Mouse (Mus musculus): ENCODE measurements around the gene Actr2.
A peak's percentile ranks its signal among the peaks of the same experiment; 100 is the strongest.
"Not testable (repeated sequence)": the region's sequence is repeated elsewhere in the genome, so short reads cannot be mapped to it uniquely, and the experiment has no call there.

The Actr2 gene

DNA sequence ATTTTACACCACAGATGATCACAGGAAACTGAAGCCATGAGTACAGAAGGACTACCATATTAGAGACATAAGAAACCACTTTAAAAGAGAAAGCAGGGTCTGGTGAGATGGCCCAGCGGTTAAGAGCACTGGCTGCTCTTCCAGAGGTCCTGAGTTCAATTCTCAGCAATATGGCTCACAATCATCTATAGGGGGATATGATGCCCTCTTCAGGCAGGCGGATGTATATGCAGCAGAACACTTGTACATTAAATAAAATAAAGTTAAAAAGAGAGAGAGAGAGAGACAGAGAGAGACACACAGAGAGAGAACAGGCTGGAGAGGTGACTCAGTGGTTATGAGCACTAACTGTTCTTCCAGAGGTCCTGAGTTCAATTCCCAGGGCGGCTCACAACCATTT, 67.1 kb downstream of the Actr2 start:
- no peak for DNase-seq (ENCODE audit: low spot score)

DNA sequence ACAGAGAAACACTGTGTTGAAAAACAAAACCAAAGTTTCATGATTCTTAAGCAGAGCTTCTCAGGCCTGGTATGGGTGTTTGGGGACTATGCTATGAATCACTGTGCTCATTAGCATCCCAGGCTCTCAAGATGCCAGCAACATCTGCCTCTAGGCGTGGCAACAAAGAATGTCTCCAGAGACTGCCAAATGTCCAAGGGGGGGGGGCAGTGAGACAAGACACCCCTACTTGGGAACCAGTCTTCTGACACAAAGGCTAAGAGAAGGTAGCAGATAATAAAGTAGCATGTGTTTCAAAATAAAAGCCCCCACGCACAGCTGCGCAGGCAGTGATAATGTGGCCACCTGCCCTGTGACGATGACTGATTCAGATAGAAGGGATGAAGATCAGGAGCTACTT, 69.5 kb downstream of the Actr2 start:
- DNase-seq (ENCODE audit: low spot score) = peak; percentile 78

DNA sequence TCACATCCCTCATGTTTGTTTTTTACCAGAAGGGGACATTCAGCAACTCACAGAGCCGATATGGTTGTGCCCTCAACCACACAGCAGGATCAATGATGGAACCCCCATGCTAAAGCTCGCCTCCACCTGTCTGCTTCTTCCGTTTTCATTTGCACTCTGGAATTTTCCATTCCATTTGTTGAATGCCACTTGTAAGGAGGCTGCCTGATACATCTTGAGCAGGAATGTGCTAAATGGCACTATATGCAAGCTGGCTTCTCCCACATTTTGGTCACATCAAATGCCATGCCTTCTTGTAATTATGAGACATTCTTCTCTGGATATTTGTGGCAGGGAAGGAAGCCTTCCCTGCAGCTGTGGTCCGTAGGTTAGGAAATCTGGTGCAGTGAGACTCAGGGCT, 70.6 kb downstream of the Actr2 start:
- DNase-seq (ENCODE audit: low spot score) = no peak

DNA sequence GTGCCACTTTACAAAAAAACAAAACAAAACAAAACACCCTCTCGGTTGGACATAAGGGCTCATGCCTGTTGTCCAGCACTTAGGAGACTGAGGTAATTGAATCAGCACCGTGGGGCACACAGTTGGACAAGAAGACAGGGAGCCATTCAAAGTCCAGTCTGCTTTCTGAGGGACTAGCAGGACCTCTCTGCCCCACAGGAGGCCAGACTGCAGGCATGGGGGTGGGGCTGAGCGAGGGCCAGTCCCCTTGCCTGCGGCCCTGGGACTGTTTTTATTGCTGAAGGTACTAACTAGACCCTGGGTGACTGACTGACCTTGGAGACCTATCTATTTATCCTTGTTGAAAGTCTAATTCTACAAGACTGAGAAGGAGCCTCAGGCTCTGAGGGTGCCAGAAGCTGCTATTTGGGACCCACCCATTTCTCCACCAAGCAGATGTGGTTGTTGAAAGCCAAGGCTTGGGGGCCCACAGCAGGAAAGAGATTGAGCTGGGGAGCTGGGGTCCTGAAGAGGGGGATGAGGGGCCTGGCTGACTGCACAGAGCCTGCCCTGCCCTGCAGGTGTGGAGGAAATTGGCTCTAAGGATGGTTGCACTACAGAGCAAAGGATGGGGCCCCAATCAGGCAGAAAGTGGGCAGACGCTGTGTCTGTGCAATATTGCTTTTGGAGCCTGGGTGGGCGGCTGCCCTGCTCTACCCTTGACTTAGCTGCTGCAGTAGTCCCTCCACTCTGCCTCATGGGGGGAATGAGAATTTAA, 71.4 kb downstream of the Actr2 start:
- DNase-seq (ENCODE audit: low spot score) = peak; percentile 45

DNA sequence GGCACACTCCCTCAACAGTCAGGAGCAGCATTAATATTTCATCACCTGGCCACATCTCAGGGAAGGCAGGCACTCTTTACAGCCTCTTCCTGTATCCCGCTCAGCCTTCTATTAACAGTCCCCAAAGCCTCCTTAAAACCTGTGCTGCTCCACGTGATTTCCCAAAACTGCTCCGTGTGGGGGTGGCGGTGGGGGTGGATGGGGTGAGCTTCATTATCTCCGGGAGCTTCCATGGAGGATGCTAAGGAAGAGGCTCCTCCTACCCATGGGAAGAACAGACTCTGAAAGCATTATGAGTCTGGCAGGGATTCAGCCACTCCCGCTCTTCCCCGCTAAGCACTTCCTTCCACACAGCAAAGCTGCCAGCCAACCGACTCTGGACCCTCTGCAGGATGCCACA, 74.0 kb downstream of the Actr2 start:
- peak; percentile 81 for DNase-seq (ENCODE audit: low spot score)

DNA sequence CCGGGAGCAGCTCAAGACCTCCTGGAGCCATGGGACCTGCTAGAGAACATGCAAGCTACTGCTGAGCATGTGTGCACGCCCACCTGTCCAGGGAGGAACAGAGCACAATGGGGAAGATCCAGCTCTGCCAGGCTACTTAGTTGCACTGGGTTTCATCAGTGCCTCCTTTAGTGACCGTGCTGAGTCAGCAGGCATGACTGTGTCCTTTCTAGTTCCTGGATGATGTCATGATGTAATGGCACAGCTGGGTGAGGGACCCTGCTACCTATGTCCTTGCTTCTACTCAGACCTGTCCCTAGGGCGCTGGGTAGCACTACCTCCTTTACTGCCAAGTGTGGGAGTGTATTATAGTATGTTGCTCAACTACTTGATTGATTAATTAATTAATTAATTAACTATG, 75.0 kb downstream of the Actr2 start:
- peak; percentile 96 for DNase-seq (ENCODE audit: low spot score)

DNA sequence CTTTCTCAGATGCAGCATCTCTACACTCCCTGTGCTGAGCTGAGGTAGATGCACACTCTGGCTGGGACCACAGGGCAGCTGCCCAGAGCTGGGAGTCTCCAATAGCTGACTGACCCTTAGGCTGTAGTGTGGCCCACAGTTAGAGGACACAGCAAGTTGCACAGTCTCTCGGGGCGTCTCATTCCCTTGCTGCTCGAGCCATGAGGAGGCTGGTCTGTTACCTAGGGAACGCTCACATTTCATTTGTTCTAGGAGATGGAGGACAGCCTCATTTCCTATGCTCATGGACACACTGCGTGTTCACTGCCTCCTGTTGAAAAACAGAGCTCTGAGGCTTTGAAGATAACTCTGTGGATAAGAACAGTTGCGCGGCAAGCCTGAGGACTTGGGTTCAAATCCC, 76.7 kb downstream of the Actr2 start:
- peak; percentile 46 for DNase-seq (ENCODE audit: low spot score)

DNA sequence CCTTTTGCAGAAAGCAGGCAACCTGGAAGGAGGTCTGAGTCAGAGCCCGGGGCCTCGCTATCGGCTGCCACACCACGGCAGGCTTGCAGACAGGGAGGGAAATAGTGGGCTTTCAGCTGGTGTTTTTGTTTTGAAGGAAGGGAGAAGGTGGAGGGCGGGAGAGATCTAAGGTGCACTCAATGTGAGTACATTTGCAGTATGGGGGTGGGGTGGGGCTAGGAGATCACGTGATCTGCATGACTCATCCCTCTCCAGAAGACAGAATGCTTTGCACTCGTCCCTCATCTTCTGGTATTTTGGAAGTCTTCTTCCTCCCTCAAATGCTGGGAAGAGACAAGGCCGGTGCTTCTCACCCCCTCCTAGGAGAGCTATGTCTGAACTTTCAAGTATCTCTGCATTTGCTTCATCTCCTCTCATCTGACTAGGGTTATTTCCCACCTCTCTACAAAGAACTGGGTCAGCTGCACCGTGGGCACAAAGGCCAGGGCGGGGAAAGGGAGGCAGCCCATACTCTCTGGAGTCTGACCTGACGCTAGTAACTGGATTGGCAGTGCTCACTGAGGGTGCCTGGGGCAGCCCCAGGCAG, 77.3 kb downstream of the Actr2 start:
- peak; percentile 81 for DNase-seq (ENCODE audit: low spot score)

DNA sequence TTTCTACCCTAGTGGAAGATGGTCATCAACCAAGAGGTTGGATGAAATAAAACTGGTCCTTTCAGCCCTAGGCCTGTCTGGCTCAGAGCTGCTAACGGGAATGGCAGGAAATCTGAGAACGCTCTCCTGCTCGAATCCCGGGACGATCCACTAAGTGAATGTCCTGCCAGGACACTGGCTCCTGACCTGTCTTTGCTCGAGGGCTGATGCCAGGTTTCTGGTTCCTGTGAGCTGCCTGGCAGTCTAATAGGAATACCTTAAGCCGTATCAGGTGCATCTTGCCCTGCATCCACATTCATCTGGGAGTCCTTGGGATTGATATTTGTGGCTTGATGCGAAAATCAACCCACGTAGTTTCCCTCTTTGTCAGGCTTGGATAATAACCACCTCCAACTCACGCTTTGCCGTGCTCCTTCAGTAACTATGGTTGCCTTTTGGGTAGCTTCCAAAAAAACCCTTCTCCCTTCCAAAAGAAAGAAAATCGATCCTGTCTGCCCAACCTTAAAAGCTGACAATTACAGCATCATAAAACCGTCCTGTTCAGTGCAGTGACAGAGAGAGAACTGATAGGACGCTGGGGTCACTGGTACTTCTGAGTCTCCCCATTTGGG, 78.3 kb downstream of the Actr2 start:
- DNase-seq (ENCODE audit: low spot score) = no peak

DNA sequence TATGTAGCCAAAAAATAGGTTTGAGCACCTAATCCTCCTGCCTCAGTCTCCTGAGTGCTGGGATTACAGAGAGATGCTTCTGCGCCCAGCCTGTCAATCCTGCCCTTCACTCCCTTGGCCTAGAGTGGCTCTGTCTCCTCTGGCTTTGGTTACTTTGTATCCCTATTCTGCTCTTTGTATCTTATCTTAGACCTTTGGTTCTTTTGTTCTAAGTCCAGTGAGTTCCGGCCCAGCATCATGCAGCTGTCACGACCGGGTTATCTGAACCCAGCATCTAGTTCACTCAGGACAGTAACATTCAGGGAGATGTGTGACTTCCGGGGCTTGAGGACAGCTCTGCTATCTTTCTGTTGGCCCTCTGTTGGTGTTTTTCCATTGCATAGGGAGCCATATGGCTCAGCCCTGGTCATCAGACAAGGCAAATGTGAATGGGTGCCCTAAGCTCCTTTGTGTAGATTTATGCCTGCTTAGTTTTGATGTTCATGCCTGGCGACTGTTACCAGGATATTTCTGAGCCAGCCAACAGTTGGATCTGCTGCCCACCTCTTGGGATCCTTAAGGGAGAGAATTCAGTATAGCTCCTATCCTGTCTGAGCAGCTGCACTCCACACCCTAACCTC, 79.1 kb downstream of the Actr2 start:
- DNase-seq (ENCODE audit: low spot score) = peak; percentile 58

DNA sequence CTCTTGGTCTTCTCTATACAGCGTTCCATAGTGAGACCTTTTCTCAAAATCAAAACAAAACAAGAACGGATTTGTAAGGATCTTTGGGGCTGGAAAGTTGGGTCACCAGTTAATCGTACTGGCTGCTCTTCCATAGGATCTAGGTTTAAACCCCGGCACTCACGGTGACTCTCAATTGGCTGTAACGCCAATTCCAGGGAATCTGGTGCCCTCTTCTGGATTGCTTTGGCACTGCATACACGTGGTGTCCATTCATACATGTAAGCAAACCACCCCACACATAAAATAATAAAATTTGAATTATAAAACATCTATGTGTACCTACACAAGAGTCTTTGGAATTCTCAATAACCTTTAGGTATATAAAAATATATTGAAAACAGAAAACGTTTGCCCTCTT, 81.2 kb downstream of the Actr2 start:
- no peak for DNase-seq (ENCODE audit: low spot score)

DNA sequence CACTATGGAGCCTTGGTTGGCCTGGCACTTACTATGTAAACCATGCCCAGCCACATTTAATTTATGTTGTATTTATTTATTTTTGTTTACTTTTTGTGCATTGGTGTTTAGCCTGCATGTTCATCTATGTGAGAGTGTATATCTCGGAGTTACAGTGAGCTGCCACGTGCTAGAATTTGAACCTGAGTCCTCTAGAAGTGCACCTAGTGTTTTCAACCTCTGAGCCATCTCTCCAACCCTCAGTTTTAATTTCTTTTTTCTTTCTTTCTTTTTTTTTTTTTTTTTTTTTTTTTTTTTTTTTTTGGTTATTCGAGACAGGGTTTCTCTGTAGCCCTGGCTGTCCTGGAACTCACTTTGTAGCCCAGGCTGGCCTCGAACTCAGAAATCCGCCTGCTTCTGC, 81.7 kb downstream of the Actr2 start:
- not testable (repeated sequence) for DNase-seq (ENCODE audit: low spot score)

DNA sequence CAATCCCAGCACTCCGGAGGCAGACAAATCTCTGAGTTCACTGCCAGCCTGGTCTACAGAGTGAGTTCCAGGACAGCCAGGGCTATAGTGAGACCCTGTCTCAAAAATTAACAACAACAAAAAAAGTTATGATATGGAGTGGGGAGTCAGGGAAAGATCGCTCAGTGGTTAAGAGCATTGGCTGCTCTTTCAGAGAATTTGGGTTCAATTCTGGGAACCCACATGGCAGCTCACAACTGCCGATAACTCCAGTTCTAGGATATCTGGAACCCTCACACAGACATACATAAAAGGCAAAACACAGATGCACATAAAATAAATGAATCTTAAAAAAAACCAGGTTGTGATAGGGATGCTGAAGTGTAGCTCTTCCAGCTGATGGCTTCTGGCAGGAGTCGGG, 83.7 kb downstream of the Actr2 start:
- DNase-seq (ENCODE audit: low spot score) = no peak

DNA sequence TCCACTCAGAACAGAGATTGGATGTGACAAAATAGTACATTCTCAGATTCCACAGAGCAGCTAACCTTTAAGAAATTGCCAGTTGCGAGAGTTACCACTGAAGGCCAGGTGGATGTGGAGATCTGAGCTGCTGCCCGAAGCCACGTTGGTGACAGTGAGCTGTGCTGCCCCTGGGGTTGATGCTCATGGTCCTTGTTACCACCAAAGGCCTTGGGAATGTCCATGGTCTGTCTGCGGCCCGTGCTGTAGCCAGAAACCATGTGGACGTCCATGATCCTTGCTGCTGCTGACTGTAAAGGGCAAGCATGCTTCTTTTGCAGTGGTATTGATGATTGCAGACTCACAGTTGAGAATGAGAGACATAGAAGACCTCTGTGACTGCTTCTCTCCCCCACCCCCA, 84.3 kb downstream of the Actr2 start:
- DNase-seq (ENCODE audit: low spot score) = no peak

DNA sequence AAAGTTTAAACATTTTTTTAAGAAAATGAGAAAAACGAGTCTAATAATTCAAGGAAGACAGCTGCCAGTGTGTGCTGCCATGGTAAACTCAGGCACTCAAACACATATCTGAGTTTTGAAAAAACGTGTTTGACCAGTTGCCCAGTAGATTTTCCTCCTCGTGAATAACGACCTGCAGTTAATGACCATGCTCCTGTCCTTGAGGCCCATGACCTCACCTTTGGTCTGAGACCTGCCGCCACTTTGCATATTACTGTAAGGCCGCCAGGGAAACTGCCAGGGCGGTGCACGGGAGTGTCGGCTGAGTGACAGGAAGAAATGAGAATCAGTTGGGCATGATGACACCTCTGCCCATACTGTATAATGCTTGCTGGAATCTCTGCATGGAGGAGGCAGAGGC, 85.0 kb downstream of the Actr2 start:
- DNase-seq (ENCODE audit: low spot score) = no peak

DNA sequence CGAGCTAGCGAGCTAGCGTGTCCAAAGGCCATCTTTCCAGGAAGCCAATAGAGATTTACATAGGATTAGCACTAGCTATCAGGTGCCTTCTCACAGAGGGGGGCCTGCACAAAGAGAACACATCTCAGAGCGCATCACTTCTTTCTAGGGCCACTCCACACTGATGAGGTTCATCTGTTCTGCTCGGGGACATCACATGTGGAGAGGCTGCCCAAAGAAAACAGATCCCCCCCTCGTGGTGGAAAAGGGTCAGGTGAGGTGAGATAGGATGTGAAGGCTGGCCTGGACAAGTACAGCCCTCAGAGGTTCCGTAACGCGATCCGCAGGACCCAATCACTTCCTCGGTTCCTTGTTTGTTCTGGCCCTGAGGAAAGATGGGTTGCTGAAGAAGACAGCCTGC, 86.8 kb downstream of the Actr2 start:
- no peak for DNase-seq (ENCODE audit: low spot score)

DNA sequence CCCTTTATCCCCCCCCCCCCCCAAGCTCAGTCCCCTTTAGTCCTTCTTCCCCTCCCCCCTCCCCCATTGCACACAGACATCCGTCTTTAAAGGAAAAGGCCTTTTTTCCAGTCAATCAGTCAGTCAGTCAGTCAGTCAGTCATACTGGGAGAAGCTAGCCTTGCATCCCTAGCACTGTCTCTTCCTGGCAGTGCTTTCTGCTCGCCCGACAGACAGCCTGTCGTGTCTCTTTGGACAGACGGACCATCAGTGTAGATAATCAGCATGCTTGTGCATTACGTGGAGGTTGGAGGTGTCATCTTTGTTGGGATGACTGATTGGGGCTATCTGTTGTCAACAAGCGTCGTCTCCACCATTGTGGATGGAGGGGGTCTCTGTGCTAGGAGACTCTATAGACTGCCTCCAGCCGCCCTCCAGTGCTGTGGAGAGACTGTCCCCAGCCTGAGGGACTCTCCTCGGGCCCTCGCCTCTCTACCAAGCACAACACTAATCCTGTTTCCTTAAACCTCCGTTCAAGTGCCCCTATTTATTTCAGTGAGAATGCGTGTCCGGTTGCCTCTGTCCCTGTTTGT, 89.7 kb downstream of the Actr2 start:
- DNase-seq (ENCODE audit: low spot score) = no peak

DNA sequence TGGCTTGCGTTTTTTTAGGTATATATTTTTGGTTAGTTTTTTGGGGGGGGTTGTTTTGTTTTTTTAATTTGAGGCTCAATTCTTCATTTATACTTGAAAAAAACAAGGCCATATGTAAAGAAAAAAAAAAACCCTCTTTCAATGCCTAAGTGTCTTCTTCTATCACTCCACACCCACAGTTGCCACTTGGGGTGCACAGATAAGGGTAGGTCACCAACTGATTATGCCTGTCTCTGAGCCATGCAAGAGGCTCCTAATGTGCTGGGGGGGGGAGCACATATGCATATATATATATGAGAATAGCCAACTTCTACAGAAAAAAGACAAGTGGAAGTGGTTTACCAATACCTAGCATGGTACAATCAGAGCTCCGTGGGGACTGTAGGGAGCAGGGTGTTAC, 90.3 kb downstream of the Actr2 start:
- no peak for DNase-seq (ENCODE audit: low spot score)

DNA sequence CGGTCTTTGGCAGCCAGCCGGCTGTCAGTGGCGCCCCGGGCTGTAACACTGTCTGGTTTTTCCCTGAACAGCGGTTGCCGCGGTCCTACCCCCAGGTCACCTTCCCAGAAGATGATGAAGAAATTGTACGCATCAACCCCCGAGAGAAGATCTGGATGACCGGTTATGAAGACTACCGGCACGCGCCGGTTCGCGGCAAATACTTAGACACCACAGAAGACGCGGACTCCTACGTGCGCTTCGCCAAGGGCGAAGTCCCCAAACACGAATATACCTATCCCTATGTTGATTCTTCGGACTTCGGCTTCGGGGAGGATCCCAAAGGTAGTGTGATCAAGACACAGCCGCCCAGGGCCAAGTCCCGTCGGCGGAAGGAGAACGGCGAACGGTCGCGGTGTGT, 92.0 kb downstream of the Actr2 start:
- DNase-seq (ENCODE audit: low spot score) = peak; percentile 33

DNA sequence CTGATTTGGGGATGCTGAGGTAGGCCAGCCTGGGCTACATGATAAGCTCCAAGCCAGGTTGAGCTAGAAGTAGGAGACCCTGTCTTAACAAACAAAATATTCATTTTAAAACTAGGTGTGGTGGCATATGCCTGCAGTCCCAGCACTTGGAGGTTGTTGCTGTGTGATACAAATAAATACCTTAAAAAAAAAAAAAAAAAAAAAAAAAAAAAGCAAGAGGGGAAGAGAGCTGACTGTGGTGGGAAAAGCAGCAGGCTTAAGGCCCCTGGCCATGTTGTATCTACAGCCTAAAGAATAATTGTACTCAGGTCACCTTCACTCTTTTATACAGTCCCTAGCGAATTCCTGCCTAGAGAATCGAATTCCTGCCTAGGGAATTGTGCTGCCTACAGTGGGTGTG, 93.8 kb downstream of the Actr2 start:
- no peak for DNase-seq (ENCODE audit: low spot score)

DNA sequence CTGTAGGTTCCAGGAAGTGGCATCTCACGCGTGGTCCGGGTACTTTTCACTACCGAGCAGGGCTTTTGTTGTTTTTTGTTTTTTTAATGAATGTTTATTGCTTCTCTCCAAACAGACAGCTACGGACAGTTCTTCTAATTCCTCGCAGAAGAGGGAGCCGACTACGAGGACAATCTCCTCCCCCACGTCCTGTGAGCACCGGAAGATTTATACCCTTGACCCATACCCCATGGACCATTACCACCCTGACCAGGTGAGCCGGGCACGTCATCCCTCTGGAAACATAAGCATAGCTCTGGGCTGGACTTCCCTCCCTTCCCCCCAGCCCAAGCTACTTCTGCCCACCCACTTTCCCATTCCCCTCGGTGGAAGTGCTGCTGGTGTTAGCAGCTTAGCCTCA, 94.8 kb downstream of the Actr2 start:
- DNase-seq (ENCODE audit: low spot score) = no peak

DNA sequence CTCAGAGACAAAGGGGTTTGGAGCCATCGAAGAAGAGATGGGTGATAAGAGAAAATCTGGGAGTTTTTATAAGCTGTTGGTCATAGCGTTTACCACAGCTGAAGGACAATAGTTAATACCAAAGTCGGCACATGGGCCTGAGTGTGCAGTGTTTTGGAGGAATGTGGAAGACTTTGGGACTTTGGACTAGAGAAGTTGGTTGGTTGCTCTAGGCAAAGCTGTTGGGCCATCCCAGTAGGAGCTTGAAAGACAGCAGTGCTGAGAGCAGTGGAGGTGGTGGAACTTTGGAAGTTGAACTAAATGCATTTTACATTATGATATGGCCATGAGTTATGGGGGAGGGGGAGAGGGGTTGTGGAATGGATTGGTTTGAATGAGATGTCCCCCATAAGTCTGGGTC, 99.3 kb downstream of the Actr2 start:
- no peak for DNase-seq (ENCODE audit: low spot score)

All from MN1 (cell line).